Mouse (Mus musculus): ENCODE data around the gene Zbtb18. TPM values are rescaled to one million over a fixed set of nuclear protein-coding genes. Genes with fewer than 3 reads are reported as not detected.

Zbtb18 gene
- polyA plus RNA-seq, 1 experiment from 2014 or later: 10.7 TPM

- no peak overlapping the region for H3K4me3 ChIP-seq (ENCODE audit: low read depth, low read length)
- no peak overlapping the region for H3K9ac ChIP-seq (ENCODE audit: low read length)
- no peaks in the 10 kb centered on the region for H3K27me3 ChIP-seq (ENCODE audit: control insufficient read depth, insufficient read depth, low read length)
- peak; percentile 88 for DNase-seq (ENCODE audit: low spot score, missing footprints)
- no peak; the same call in 1 of the 2 replicates for ATAC-seq (ENCODE audit: low FRiP score)
- 54% methylated on average over 4 of the region's 4 CpGs for WGBS
- H3K4me2 ChIP-seq: no peak overlapping the region
- H3K36me3 ChIP-seq (ENCODE audit: control insufficient read depth, insufficient read depth, low read length): peaks cover 8% of the 10 kb centered on the region
- peaks cover 39% of the 10 kb centered on the region for H3K4me1 ChIP-seq (ENCODE audit: control insufficient read depth, insufficient read depth, low read length)
- no peaks in the 10 kb centered on the region for H3K9me3 ChIP-seq (ENCODE audit: control insufficient read depth, low read length)
- no peak overlapping the region for H3K27ac ChIP-seq (ENCODE audit: low read depth, low read length)
These were observed 9.9 kb downstream of the Zbtb18 start for GRCm38 (mm10) chr1:177451991-177452431.

DNA sequence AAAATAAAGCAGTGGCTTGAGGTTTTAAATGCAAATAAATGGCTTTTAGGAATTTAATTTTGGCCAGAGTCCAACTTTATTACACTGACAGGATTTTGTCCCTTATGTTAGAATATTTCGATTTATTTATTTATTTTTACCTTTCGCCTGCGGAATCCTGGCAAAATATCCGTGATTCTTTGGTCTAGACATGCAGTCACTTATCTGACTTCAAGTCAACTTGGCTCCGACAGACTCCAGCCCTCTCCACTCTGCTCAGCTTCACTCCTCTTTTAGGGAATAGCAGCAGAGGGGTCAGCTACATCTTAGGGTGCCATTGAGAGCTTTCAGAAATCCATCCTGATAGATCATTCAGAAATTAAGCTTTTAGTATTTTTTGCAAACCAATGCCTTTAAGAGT lies 10.8 kb downstream of the Zbtb18 start:
- DNase-seq (ENCODE audit: low spot score, missing footprints) (no peak), ATAC-seq (ENCODE audit: low FRiP score) (no peak)
- Histone ChIP-seq H3K4me1 (ENCODE audit: control insufficient read depth, insufficient read depth, low read length) (peaks cover 29% of the 10 kb centered on the region), H3K27ac (ENCODE audit: low read depth, low read length) (no peak overlapping the region), H3K36me3 (ENCODE audit: control insufficient read depth, insufficient read depth, low read length) (peaks cover 2% of the 10 kb centered on the region), H3K27me3 (ENCODE audit: control insufficient read depth, insufficient read depth, low read length) (no peaks in the 10 kb centered on the region), H3K4me2 (no peak overlapping the region), H3K9ac (ENCODE audit: low read length) (no peak overlapping the region), H3K9me3 (ENCODE audit: control insufficient read depth, low read length) (no peaks in the 10 kb centered on the region), H3K4me3 (ENCODE audit: low read depth, low read length) (no peak overlapping the region)
- 80% methylated on average over 5 of the region's 5 CpGs for WGBS

DNA sequence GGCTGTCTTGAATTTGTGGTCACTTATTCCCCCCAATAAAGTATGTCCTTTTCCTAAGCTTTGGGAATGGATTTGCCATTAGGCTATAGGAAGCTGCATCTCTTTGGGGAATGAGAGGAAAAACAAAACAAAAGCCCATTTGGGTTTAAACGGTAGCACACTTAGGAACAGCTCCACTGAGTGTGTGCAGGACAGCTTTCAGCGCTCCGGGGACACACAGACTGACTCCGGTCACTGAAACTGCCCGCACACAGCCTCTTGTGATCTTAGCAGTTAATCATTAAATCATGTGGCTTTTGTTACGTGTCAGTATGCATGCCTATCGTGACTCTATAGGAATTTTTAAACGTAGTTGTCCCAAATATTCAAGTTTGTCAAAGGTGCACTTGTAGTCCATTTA lies 11.7 kb downstream of the Zbtb18 start:
- no peak overlapping the region for H3K9ac ChIP-seq (ENCODE audit: low read length)
- ATAC-seq (ENCODE audit: low FRiP score): no peak
- DNase-seq (ENCODE audit: low spot score, missing footprints): no peak
- H3K4me1 ChIP-seq (ENCODE audit: control insufficient read depth, insufficient read depth, low read length): peaks cover 26% of the 10 kb centered on the region
- 48% methylated on average over 8 of the region's 8 CpGs for whole genome bisulfite sequencing
- H3K27ac ChIP-seq (ENCODE audit: low read depth, low read length): no peak overlapping the region
- H3K9me3 ChIP-seq (ENCODE audit: control insufficient read depth, low read length): no peaks in the 10 kb centered on the region
- no peak overlapping the region for H3K4me3 ChIP-seq (ENCODE audit: low read depth, low read length)
- H3K36me3 ChIP-seq (ENCODE audit: control insufficient read depth, insufficient read depth, low read length): no peaks in the 10 kb centered on the region
- H3K27me3 ChIP-seq (ENCODE audit: control insufficient read depth, insufficient read depth, low read length): no peaks in the 10 kb centered on the region
- H3K4me2 ChIP-seq: no peak overlapping the region

- no peaks in the 10 kb centered on the region for H3K9me3 ChIP-seq (ENCODE audit: control insufficient read depth, low read length)
- no peak overlapping the region for H3K9ac ChIP-seq (ENCODE audit: low read length)
- H3K4me2 ChIP-seq: no peak overlapping the region
- H3K27me3 ChIP-seq (ENCODE audit: control insufficient read depth, insufficient read depth, low read length): no peaks in the 10 kb centered on the region
- H3K36me3 ChIP-seq (ENCODE audit: control insufficient read depth, insufficient read depth, low read length): no peaks in the 10 kb centered on the region
- peaks cover 23% of the 10 kb centered on the region for H3K4me1 ChIP-seq (ENCODE audit: control insufficient read depth, insufficient read depth, low read length)
- no peak overlapping the region for H3K27ac ChIP-seq (ENCODE audit: low read depth, low read length)
- 89% methylated on average over 6 of the region's 6 CpGs for WGBS
- no peak for ATAC-seq (ENCODE audit: low FRiP score)
- no peak for DNase-seq (ENCODE audit: low spot score, missing footprints)
- H3K4me3 ChIP-seq (ENCODE audit: low read depth, low read length): no peak overlapping the region
These were observed 12.3 kb downstream of the Zbtb18 start for GRCm38 (mm10) chr1:177454492-177454891.

- no peaks in the 10 kb centered on the region for H3K36me3 ChIP-seq (ENCODE audit: control insufficient read depth, insufficient read depth, low read length)
- no peak overlapping the region for H3K4me2 ChIP-seq
- DNase-seq (ENCODE audit: low spot score, missing footprints): no peak
- H3K9me3 ChIP-seq (ENCODE audit: control insufficient read depth, low read length): no peaks in the 10 kb centered on the region
- no peak for ATAC-seq (ENCODE audit: low FRiP score)
- no peak overlapping the region for H3K4me3 ChIP-seq (ENCODE audit: low read depth, low read length)
- H3K27ac ChIP-seq (ENCODE audit: low read depth, low read length): no peak overlapping the region
- H3K9ac ChIP-seq (ENCODE audit: low read length): no peak overlapping the region
- peaks cover 21% of the 10 kb centered on the region for H3K4me1 ChIP-seq (ENCODE audit: control insufficient read depth, insufficient read depth, low read length)
- WGBS: 90% methylated on average over 5 of the region's 5 CpGs
- H3K27me3 ChIP-seq (ENCODE audit: control insufficient read depth, insufficient read depth, low read length): no peaks in the 10 kb centered on the region
These were observed 13.3 kb downstream of the Zbtb18 start for GRCm38 (mm10) chr1:177455466-177455865.

DNA sequence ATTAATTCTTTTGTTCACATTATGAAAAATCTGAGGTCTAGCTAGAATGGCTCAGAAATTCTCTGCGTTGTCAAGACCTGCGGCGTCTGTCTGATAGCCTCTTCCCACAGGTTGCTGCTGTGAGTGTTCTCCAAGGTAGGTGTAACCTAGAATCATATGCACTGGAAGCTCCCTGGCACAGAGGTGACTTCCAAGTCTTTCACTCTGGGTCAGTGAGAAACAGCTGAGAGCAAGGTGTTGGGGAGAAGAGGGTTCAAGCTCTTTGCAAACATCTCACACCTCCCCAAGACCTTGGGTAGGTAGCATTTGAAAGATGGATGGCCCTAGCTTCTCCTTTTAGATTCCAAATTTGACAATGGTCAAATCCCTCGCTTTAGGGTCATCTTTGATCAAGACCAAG lies 14.1 kb downstream of the Zbtb18 start:
- WGBS: 90% methylated on average over 4 of the region's 4 CpGs
- Histone ChIP-seq H3K4me3 (ENCODE audit: low read depth, low read length) (no peak overlapping the region), H3K4me2 (no peak overlapping the region), H3K9me3 (ENCODE audit: control insufficient read depth, low read length) (no peaks in the 10 kb centered on the region), H3K9ac (ENCODE audit: low read length) (no peak overlapping the region), H3K36me3 (ENCODE audit: control insufficient read depth, insufficient read depth, low read length) (no peaks in the 10 kb centered on the region), H3K27me3 (ENCODE audit: control insufficient read depth, insufficient read depth, low read length) (no peaks in the 10 kb centered on the region), H3K27ac (ENCODE audit: low read depth, low read length) (no peak overlapping the region), H3K4me1 (ENCODE audit: control insufficient read depth, insufficient read depth, low read length) (peaks cover 19% of the 10 kb centered on the region)
- DNase-seq (ENCODE audit: low spot score, missing footprints) (no peak), ATAC-seq (ENCODE audit: low FRiP score) (no peak)

GRCm38 (mm10) chr1:177456772-177457171 lies 14.6 kb downstream of the Zbtb18 start:
- DNase-seq (ENCODE audit: low spot score, missing footprints) (no peak), ATAC-seq (ENCODE audit: low FRiP score) (no peak)
- no peak overlapping the region for H3K9ac ChIP-seq (ENCODE audit: low read length)
- peaks cover 15% of the 10 kb centered on the region for H3K4me1 ChIP-seq (ENCODE audit: control insufficient read depth, insufficient read depth, low read length)
- 45% methylated on average over 4 of the region's 4 CpGs for WGBS
- H3K4me2 ChIP-seq: no peak overlapping the region
- H3K27ac ChIP-seq (ENCODE audit: low read depth, low read length): no peak overlapping the region
- no peak overlapping the region for H3K4me3 ChIP-seq (ENCODE audit: low read depth, low read length)
- no peaks in the 10 kb centered on the region for H3K27me3 ChIP-seq (ENCODE audit: control insufficient read depth, insufficient read depth, low read length)
- no peaks in the 10 kb centered on the region for H3K36me3 ChIP-seq (ENCODE audit: control insufficient read depth, insufficient read depth, low read length)
- H3K9me3 ChIP-seq (ENCODE audit: control insufficient read depth, low read length): no peaks in the 10 kb centered on the region

GRCm38 (mm10) chr1:177457981-177458380 lies 15.8 kb downstream of the Zbtb18 start:
- Histone ChIP-seq H3K9me3 (ENCODE audit: control insufficient read depth, low read length) (no peaks in the 10 kb centered on the region), H3K9ac (ENCODE audit: low read length) (no peak overlapping the region), H3K27ac (ENCODE audit: low read depth, low read length) (no peak overlapping the region), H3K4me1 (ENCODE audit: control insufficient read depth, insufficient read depth, low read length) (peaks cover 12% of the 10 kb centered on the region), H3K27me3 (ENCODE audit: control insufficient read depth, insufficient read depth, low read length) (no peaks in the 10 kb centered on the region), H3K36me3 (ENCODE audit: control insufficient read depth, insufficient read depth, low read length) (no peaks in the 10 kb centered on the region), H3K4me2 (no peak overlapping the region), H3K4me3 (ENCODE audit: low read depth, low read length) (no peak overlapping the region)
- no peak for ATAC-seq (ENCODE audit: low FRiP score)
- DNase-seq (ENCODE audit: low spot score, missing footprints): no peak
- 89% methylated on average over 6 of the region's 6 CpGs for WGBS

DNA sequence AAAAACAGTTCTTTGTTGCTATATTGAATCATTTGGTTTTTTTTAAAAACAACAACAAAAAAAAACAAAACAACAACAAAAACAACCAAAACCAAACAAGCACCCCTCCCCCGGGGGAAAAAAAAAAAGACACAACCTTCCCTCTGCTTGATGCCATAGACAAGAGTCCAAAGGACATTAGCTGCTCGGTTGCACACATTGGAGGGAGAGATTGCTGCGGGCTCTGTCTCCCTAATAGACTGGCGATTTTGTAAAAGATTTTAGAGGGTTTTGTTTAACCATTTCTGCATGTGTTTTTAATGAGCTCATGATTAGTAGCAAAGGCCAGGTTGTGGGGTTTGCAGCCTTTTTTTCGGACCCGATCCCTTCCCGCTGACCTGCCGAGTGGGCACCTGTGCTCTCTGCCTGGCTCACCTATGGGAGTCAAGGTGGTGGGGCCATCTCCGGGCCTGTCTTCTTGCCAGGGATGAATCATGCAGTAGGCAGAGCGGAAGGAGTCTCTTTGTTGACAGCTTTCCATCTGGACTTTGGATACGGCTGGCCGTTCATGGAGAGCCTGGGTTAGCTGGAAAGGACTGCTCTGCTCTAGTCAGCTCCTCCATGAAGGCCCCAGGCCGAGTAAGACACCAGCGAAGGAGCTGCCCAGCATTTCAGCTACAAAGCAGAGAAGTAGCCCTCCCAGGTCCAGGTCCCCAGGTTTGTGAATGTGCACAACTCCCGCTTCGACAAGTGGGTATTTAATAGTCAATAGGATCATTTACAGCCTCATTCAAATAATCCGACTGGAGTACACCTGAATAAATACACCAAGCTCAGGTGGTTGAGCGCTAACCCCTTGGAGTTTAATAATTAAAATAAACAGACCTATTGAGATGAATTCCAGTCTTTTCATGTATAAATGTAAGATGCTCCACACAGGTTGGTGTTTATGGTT lies 16.6 kb downstream of the Zbtb18 start:
- Histone ChIP-seq H3K27ac (ENCODE audit: low read depth, low read length) (no peak overlapping the region), H3K36me3 (ENCODE audit: control insufficient read depth, insufficient read depth, low read length) (no peaks in the 10 kb centered on the region), H3K9ac (ENCODE audit: low read length) (no peak overlapping the region), H3K4me3 (ENCODE audit: low read depth, low read length) (no peak overlapping the region), H3K4me2 (no peak overlapping the region), H3K9me3 (ENCODE audit: control insufficient read depth, low read length) (no peaks in the 10 kb centered on the region), H3K27me3 (ENCODE audit: control insufficient read depth, insufficient read depth, low read length) (no peaks in the 10 kb centered on the region), H3K4me1 (ENCODE audit: control insufficient read depth, insufficient read depth, low read length) (peaks cover 10% of the 10 kb centered on the region)
- WGBS: 68% methylated on average over 18 of the region's 18 CpGs
- DNase-seq (ENCODE audit: low spot score, missing footprints): no peak
- ATAC-seq (ENCODE audit: low FRiP score): no peak
